Mouse (Mus musculus) liver, embryonic 11.5 days (tissue): ENCODE data around the gene Cldn14. TPM values are rescaled to one million over a fixed set of nuclear protein-coding genes. Genes with fewer than 3 reads are reported as not detected.

Experiments used
- ATAC-seq: fragments of 200-750 bp; cut with Nextera tagmentation; replicated peaks from 2 replicates; pipeline ENCODE4 v1.8.0; 2017; ENCODE audit warnings: moderate number of reproducible peaks, mild to moderate bottlenecking, moderate TSS enrichment, moderate library complexity; ENCODE audit not compliant: low FRiP score
- DNase-seq: peaks from one replicate; pipeline ENCODE4 v3.0.0-alpha.2; 2017; ENCODE audit warnings: low spot score
- H3K27ac ChIP-seq: fragments of 300-500 bp; sonication (generic); 2 replicates; pipeline ENCODE4 v1.5.1; 2014; ENCODE audit warnings: mild to moderate bottlenecking, low read depth, low read length, control low read depth
- H3K27me3 ChIP-seq: fragments of 300-500 bp; sonication (generic); replicated peaks from 2 replicates; pipeline ENCODE4 v1.6.1; 2014; ENCODE audit warnings: low read length, mixed read lengths; ENCODE audit not compliant: control insufficient read depth, insufficient read depth
- H3K36me3 ChIP-seq: fragments of 300-500 bp; sonication (generic); 2 replicates; pipeline ENCODE4 v1.6.1; 2014; ENCODE audit warnings: mild to moderate bottlenecking, low read length, moderate library complexity, mixed read lengths; ENCODE audit not compliant: control insufficient read depth, insufficient read depth
- H3K4me1 ChIP-seq: fragments of 300-500 bp; sonication (generic); replicated peaks from 2 replicates; pipeline ENCODE4 v1.6.1; 2014; ENCODE audit warnings: low read length, mixed read lengths; ENCODE audit not compliant: control insufficient read depth, insufficient read depth
- H3K4me2 ChIP-seq: fragments of 300-500 bp; sonication (generic); 2 replicates; pipeline ENCODE4 v1.6.1; 2014; ENCODE audit warnings: mild to moderate bottlenecking, control low read depth, moderate library complexity
- H3K4me3 ChIP-seq: fragments of 300-500 bp; sonication (generic); 2 replicates; pipeline ENCODE4 v1.5.1; 2014; ENCODE audit warnings: low read depth, low read length, control low read depth
- H3K9ac ChIP-seq: fragments of 300-500 bp; sonication (generic); 2 replicates; pipeline ENCODE4 v1.6.1; 2014; ENCODE audit warnings: low read depth, low read length, control low read depth
- H3K9me3 ChIP-seq: fragments of 300-500 bp; sonication (generic); 2 replicates; pipeline ENCODE4 v1.6.1; 2016; ENCODE audit warnings: low read length, inconsistent platforms, mixed read lengths; ENCODE audit not compliant: control insufficient read depth
- WGBS: fragments of 180-500 bp; shearing (Covaris S2); extraction: QIAGEN DNeasy Blood & Tissue Kit; methylation state at CpG from one replicate; pipeline ENCODE4 v1.1.7; 2014; 5-methylcytosine and 5-hydroxymethylcytosine counted together
- polyA plus RNA-seq: library from polyadenylated mRNA; unstranded; fragments of >200 nt; fragmentation: Nextera tagmentation; extraction: Ambion mirVana; gene quantifications from 2 replicates; pipeline ENCODE4 v1.2.1, GENCODE M21; 2014

Cldn14 gene
- polyA plus RNA-seq, 1 experiment from 2014 or later: 0.14 TPM

DNA sequence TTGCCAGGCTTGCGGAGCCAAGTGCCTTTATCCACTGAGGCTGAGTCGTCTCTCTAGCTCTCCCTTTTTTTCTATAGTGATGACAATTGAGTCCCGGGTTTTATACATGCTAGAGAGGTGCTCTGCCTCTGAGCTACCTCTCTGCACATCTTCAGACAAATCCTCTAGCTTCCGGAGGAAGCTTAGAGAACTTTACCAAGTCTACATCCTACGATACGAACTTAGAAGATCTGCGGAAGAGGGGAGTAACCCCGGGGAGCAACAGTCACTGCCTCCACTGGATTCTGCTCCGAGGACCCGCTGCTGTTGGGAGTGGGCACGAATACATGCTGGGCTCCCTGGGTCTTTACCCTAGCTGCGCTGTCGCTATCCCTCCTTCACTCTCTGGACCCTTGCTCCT lies 74.0 kb downstream of the Cldn14 start:
- peaks cover 28% of the 10 kb centered on the region for H3K27me3 ChIP-seq
- ATAC-seq: no peak
- H3K36me3 ChIP-seq: no peaks in the 10 kb centered on the region
- H3K9me3 ChIP-seq: no peaks in the 10 kb centered on the region
- no peak for DNase-seq
- no peak overlapping the region for H3K4me3 ChIP-seq
- 22% methylated on average over 13 of the region's 13 CpGs for WGBS
- H3K27ac ChIP-seq: no peak overlapping the region
- peak overlapping the region; percentile 48 for H3K4me2 ChIP-seq
- no peaks in the 10 kb centered on the region for H3K4me1 ChIP-seq
- H3K9ac ChIP-seq: no peak overlapping the region

DNA sequence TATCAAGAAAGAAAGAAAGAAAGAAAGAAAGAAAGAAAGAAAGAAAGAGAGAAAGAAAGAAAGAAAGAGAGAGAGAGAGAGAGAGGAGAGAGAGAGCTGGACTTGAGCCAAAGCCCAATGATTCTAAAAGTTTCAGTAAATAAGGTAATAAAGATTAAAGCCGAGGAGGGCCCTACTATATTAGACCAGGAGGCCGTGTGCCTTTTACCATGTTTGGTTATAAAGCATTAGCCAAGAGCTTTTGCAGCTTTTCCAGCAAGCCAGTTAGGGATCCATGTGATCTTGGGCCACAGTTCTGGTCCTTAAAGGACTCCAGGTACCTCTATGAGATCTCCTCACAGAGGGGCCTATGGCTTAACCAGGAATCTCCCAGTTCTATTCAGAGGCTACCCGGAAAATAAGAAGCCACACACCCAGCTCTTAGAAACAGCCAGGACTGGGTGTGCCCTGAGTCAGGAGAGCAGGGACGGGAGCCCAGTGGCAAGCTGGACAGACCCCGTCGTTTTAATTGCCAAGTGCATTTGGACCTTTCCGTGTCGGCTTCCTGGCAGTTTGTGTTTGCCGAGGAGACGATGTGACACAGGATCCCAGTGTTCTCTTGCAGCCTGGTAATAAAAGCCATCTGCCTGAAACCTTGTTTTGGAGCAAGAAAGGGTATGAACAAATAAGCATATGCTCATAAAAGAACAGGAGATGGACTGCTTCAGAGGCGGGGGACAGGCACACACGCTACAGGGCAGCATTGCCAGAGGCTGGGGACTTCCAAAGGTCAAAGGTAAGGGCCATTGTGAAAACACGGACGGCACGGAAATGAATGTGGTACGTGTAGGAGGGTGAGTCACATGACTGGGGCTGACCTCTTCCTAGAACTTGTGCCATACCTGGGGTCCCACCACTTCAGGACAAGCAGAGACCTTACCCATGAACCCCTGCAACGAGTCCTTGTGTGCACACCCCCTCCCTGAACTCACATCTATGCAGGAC lies 76.2 kb downstream of the Cldn14 start:
- 69% methylated on average over 17 of the region's 17 CpGs for WGBS

DNA sequence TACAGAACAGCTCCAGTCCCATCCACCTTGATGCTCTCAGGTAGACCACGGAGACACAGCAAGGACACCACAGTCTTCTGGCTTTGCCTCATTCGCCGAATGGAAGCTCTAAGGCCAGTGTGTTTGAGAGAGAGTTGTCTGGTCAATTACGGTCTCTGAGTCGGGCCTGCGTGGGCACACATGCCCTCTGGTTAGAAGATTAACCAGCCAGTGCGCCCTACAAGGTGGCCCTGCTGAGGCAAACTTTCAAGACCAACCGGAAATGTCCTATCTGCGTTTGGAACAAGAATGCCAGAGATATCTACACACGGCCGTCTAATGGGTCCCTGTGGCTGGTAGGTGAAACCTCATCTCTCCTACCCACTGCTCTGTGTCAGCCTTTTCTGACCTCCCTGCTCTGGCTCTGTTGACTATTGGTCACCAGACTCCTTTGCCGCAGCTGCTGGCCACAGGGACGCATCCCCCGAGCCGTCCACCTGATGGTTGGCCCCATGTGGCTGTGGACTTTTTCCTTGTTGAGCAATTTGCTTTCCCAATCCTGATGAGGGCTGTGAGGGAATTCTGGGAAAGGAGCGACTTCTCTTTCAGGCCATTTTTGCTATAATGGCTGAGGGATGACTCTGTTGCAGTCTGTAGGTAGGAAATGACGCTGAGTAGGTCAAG lies 79.1 kb downstream of the Cldn14 start:
- H3K4me1 ChIP-seq: no peaks in the 10 kb centered on the region
- DNase-seq: no peak
- ATAC-seq: no peak
- H3K4me2 ChIP-seq: no peak overlapping the region
- H3K27me3 ChIP-seq: peaks cover 6% of the 10 kb centered on the region
- no peaks in the 10 kb centered on the region for H3K9me3 ChIP-seq
- no peaks in the 10 kb centered on the region for H3K36me3 ChIP-seq
- no peak overlapping the region for H3K9ac ChIP-seq
- H3K27ac ChIP-seq: no peak overlapping the region
- WGBS: 78% methylated on average over 17 of the region's 17 CpGs
- no peak overlapping the region for H3K4me3 ChIP-seq

More for the DNA sequence above, 76.2 kb downstream of the Cldn14 start:
- no peak for DNase-seq
- Histone ChIP-seq H3K27me3 (peaks cover 28% of the 10 kb centered on the region), H3K36me3 (no peaks in the 10 kb centered on the region), H3K4me1 (no peaks in the 10 kb centered on the region), H3K4me3 (no peak overlapping the region), H3K9ac (no peak overlapping the region), H3K27ac (no peak overlapping the region), H3K4me2 (no peak overlapping the region), H3K9me3 (no peaks in the 10 kb centered on the region)
- ATAC-seq: no peak

DNA sequence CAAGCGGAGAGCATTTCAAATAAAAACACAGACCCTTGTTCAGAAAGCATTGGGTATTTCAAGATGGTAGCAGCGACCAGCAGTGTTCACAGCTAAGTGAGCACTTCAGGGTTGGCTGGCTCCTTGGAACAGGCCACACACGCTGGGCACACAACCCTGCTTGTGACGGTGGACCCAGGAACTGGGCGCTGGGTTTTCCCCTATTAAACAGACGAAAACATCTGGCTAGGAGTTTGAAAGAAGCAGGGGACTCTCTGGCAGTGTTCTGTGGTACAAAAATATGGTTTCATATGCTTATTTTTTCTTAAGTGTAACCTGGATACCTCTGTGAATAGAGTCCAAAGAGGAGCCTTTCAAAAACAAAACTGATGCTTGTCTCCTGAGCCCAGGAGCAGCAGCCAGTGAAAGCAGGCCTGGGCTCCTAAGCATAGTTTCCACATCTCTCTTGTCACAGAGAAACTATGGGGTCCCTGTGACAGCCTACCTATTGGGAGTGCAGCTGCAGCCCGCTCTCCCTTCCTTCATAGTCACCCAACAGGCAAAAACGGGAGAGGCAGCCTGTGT lies 82.9 kb downstream of the Cldn14 start:
- H3K4me1 ChIP-seq: no peaks in the 10 kb centered on the region
- WGBS: 76% methylated on average over 8 of the region's 8 CpGs
- no peak overlapping the region for H3K9ac ChIP-seq
- no peak overlapping the region for H3K4me2 ChIP-seq
- no peak overlapping the region for H3K4me3 ChIP-seq
- DNase-seq (no peak), ATAC-seq (no peak)
- no peaks in the 10 kb centered on the region; the same call in 1 of the 2 replicates for H3K27me3 ChIP-seq
- H3K36me3 ChIP-seq: no peaks in the 10 kb centered on the region
- no peak overlapping the region for H3K27ac ChIP-seq
- H3K9me3 ChIP-seq: no peaks in the 10 kb centered on the region

DNA sequence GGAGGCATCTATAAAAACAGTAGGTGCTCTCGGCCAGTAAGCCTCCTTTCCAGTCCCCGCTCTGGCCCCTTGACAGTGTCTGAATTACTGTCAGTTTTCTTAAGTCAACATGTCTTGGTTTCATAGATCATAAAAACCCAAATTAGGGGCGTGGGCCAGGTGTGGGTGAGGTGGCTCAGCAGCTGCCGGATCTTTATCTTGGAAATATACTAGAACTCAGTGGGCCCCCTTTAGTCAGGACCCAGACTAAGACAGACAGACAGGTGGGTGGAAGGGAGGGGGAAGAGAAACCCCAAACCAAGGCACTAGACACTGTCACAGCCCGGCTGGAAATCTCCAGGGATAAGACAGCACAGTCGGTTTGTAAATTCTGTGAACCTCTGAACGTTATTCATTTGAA lies 84.8 kb downstream of the Cldn14 start:
- no peaks in the 10 kb centered on the region for H3K9me3 ChIP-seq
- H3K27ac ChIP-seq: no peak overlapping the region
- ATAC-seq (no peak), DNase-seq (no peak)
- H3K4me1 ChIP-seq: no peaks in the 10 kb centered on the region
- no peak overlapping the region for H3K4me2 ChIP-seq
- H3K9ac ChIP-seq: no peak overlapping the region
- no peaks in the 10 kb centered on the region; the same call in 1 of the 2 replicates for H3K27me3 ChIP-seq
- H3K36me3 ChIP-seq: no peaks in the 10 kb centered on the region
- no peak overlapping the region for H3K4me3 ChIP-seq
- 71% methylated on average over 7 of the region's 7 CpGs for WGBS

DNA sequence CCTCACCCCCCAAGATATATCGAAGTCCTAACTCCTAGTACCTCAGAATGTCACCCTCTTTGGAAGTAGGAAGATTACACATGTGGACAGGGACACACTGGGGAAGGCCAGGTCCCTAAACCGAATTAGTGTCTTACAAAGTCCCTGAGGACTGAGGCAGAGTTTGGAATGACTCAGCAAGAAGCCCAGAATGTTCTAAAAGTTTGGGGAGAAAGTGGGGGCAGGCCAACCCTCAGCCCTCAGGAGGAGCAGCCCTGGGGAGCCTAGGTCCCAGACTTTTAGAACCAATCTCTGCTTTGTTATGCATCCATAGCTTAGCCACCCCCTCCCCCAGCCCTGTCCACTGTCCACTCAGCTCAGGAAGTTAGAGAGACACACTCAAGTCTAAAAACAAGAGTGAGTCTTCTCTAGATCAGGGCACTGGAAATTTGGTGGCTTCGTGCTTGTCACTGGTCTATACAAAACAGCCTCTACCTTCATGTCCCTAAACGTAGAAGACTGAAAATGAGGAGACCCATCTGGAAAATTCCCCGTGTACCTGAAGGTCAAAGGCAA lies 85.7 kb downstream of the Cldn14 start:
- Histone ChIP-seq H3K4me3 (no peak overlapping the region), H3K9ac (no peak overlapping the region), H3K4me2 (no peak overlapping the region), H3K36me3 (no peaks in the 10 kb centered on the region), H3K27ac (no peak overlapping the region), H3K4me1 (no peaks in the 10 kb centered on the region), H3K27me3 (no peaks in the 10 kb centered on the region; the same call in 1 of the 2 replicates), H3K9me3 (no peaks in the 10 kb centered on the region)
- WGBS: 70% methylated on average over 5 of the region's 5 CpGs
- DNase-seq (no peak), ATAC-seq (no peak)

DNA sequence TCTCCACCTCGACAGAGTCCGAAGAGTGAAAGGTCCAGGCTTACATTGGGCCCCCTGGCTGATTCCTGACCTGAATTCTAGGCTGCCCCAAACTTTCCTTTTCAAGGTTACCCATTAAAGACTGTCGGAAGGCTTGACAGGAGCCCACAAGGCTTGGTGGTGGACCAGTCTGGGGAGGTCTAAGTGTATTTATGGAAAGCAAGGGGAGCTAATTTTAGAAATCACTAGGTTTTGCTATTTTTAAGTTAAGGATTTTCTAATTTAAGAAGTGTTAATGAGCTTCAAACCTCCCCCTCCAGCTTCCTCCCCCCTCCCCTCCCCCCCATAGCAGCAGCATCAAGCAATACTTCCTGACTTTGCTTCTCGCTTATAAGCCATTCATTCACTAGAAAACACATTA lies 88.0 kb downstream of the Cldn14 start:
- no peak overlapping the region for H3K4me3 ChIP-seq
- H3K27ac ChIP-seq: no peak overlapping the region
- no peak for ATAC-seq
- H3K9ac ChIP-seq: no peak overlapping the region
- H3K27me3 ChIP-seq: no peaks in the 10 kb centered on the region; the same call in 1 of the 2 replicates
- no peak overlapping the region for H3K4me2 ChIP-seq
- no peaks in the 10 kb centered on the region for H3K36me3 ChIP-seq
- WGBS: 58% methylated on average over 4 of the region's 4 CpGs
- no peaks in the 10 kb centered on the region for H3K9me3 ChIP-seq
- no peak for DNase-seq
- H3K4me1 ChIP-seq: no peaks in the 10 kb centered on the region

DNA sequence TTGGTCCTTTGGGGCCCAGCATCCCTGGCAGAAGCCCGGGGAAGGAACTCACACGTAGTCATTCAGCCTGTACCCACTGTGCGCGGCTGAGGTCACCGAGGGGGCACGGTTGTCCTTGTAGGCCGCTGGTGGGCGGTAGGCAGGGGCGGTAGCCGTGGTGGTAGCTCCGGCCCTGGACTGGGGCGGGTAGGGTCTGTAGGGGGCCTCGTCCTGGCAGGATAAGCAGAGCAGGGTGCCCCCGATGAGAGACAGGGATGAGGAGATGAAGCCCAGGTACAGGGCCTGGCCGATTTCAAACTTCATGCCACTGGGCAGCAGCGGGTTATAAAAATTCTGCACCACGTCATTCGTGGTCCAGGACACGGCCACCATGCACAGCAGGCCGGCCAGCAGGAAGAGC lies 89.4 kb downstream of the Cldn14 start:
- Histone ChIP-seq H3K4me3 (no peak overlapping the region), H3K9ac (no peak overlapping the region), H3K27ac (no peak overlapping the region), H3K27me3 (no peaks in the 10 kb centered on the region; the same call in 1 of the 2 replicates), H3K9me3 (no peaks in the 10 kb centered on the region), H3K4me2 (no peak overlapping the region), H3K4me1 (no peaks in the 10 kb centered on the region), H3K36me3 (no peaks in the 10 kb centered on the region)
- DNase-seq (no peak), ATAC-seq (no peak)
- 70% methylated on average over 20 of the region's 20 CpGs for WGBS
